Mouse (Mus musculus): Measurements from ENCODE around the gene Cyp4v3. TPM values are rescaled to one million over a fixed set of nuclear protein-coding genes. Genes with fewer than 3 reads are reported as not detected.

Gene Cyp4v3
- polyA plus RNA-seq, 1 experiment: 7.4 TPM

DNA sequence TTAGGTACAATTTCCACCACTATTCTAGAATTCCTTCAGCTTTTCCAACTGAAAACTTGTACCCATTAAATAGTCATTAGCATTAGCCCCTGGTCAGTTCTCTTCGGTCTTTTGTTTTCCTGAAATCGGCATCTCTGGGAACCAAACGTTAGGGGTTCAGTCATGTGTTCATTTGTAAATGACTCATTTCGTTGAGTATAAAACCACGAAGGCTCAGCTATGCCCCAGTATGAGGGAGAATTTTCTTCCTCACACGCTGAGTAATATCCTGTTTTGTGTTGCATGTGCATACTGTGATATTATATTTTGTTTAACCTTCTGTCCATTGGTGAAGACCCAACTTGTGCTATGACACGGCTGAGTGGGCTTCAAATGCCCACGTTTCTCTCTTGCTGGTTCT, 74.6 kb downstream of the Cyp4v3 start:
- H3K4me1 ChIP-seq (ENCODE audit: control insufficient read depth, insufficient read depth, low read length): peaks cover 2% of the 10 kb centered on the region; the same call in 1 of the 2 replicates
- H3K4me3 ChIP-seq (ENCODE audit: insufficient read depth, low read length): no peak overlapping the region
- TF ChIP-seq POLR2A (IDR thresholded peaks at IDR 0.05; ENCODE audit: low read depth, low read length) (no peak), CTCF (IDR thresholded peaks at IDR 0.05; ENCODE audit: borderline replicate concordance, insufficient read depth, low read length) (no peak)
- peak overlapping the region; percentile 37 for H3K27ac ChIP-seq (ENCODE audit: insufficient read depth, low read length)

GRCm38 (mm10) chr8:45255040-45255439, 78.0 kb downstream of the Cyp4v3 start:
- TF ChIP-seq POLR2A (IDR thresholded peaks at IDR 0.05; ENCODE audit: low read depth, low read length): no peak
- no peak for TF ChIP-seq CTCF (IDR thresholded peaks at IDR 0.05; ENCODE audit: borderline replicate concordance, insufficient read depth, low read length)
- H3K27ac ChIP-seq (ENCODE audit: insufficient read depth, low read length): no peak overlapping the region
- H3K4me1 ChIP-seq (ENCODE audit: control insufficient read depth, insufficient read depth, low read length): peaks cover 2% of the 10 kb centered on the region; the same call in 1 of the 2 replicates
- H3K4me3 ChIP-seq (ENCODE audit: insufficient read depth, low read length): no peak overlapping the region

Other genes starting within 250 kb of the Cyp4v3 start
- not detected in 2 replicates for gene F11, start 71.2 kb downstream of the Cyp4v3 start, polyA plus RNA-seq (2011; ENCODE audit: insufficient read length, low read depth, missing spikeins)
- 0.18 and 0.26 TPM in 2 replicates for gene Klkb1, start 38.4 kb downstream of the Cyp4v3 start, polyA plus RNA-seq (2011; ENCODE audit: insufficient read length, low read depth, missing spikeins)
- not detected in 2 replicates for gene Gm45753, start 24.8 kb downstream of the Cyp4v3 start, polyA plus RNA-seq (2011; ENCODE audit: insufficient read length, low read depth, missing spikeins)
- 27.7 and 30.2 TPM in 2 replicates for gene Fam149a, start 49.1 kb upstream of the Cyp4v3 start, polyA plus RNA-seq (2011; ENCODE audit: insufficient read length, low read depth, missing spikeins)
- gene Tlr3, start 77.9 kb upstream of the Cyp4v3 start, polyA plus RNA-seq (2011; ENCODE audit: insufficient read length, low read depth, missing spikeins): 5.4 and 6.7 TPM in 2 replicates
- gene Sorbs2, start 174.6 kb upstream of the Cyp4v3 start, polyA plus RNA-seq (2011; ENCODE audit: insufficient read length, low read depth, missing spikeins): 18.0 and 28.5 TPM in 2 replicates